Mouse (Mus musculus) MEL (cell line): Measurements from ENCODE around the gene Podxl. TPM values are rescaled to one million over a fixed set of nuclear protein-coding genes. Genes with fewer than 3 reads are reported as not detected.

Source experiments
- DNase-seq: peaks from one replicate; pipeline ENCODE4 v3.0.0; 2011; ENCODE audit warnings: low read depth, low spot score
- H3K27ac ChIP-seq: 2 replicates; pipeline ENCODE4 v1.5.1; 2012; ENCODE audit warnings: low read depth, mild to moderate bottlenecking, control low read depth, low read length, moderate library complexity; ENCODE audit not compliant: control insufficient read depth
- H3K27me3 ChIP-seq, 2 experiments: fragments of 150-350 bp in 1 of 2; sonication (generic) in 1 of 2; 2 replicates each; pipeline ENCODE4 v1.6.1; 2012; ENCODE audit warnings: low read length in 2 of 2, mild to moderate bottlenecking in 2 of 2, improper control_type of control experiment in 1 of 2, moderate library complexity in 1 of 2; ENCODE audit not compliant: insufficient read depth in 2 of 2, control insufficient read depth in 1 of 2
- H3K36me3 ChIP-seq, 2 experiments: 2 replicates each; pipeline ENCODE4 v1.6.1; 2012 to 2014; ENCODE audit warnings: low read length in 2 of 2, improper control_type of control experiment in 1 of 2, inconsistent platforms in 1 of 2, mild to moderate bottlenecking in 1 of 2; ENCODE audit not compliant: insufficient read depth in 2 of 2, control insufficient read depth in 1 of 2
- H3K4me1 ChIP-seq, 2 experiments: fragments of 150-350 bp in 1 of 2; sonication (generic) in 1 of 2; 2 replicates each; pipeline ENCODE4 v1.6.1; 2012; ENCODE audit warnings: low read length in 2 of 2, improper control_type of control experiment in 1 of 2, mild to moderate bottlenecking in 1 of 2; ENCODE audit not compliant: insufficient read depth in 2 of 2, control insufficient read depth in 1 of 2
- H3K4me3 ChIP-seq, 2 experiments: fragments of 150-350 bp in 1 of 2; sonication (generic) in 1 of 2; 2 replicates each; pipeline ENCODE4 v1.5.1; 2012; ENCODE audit warnings: low read depth in 2 of 2, low read length in 2 of 2, mild to moderate bottlenecking in 2 of 2, moderate library complexity in 2 of 2, control low read depth in 1 of 2, improper control_type of control experiment in 1 of 2; ENCODE audit not compliant: control insufficient read depth in 1 of 2, insufficient read depth in 1 of 2
- H3K79me2 ChIP-seq: 2 replicates; pipeline ENCODE4 v1.6.1; 2012; ENCODE audit warnings: mild to moderate bottlenecking, low read length, moderate library complexity; ENCODE audit not compliant: control insufficient read depth, poor library complexity, insufficient read depth
- H3K9ac ChIP-seq: 2 replicates; pipeline ENCODE4 v1.6.1; 2012; ENCODE audit warnings: low read depth, mild to moderate bottlenecking, control low read depth, low read length, moderate library complexity; ENCODE audit not compliant: control insufficient read depth, poor library complexity, severe bottlenecking
- H3K9me3 ChIP-seq: fragments of 150-350 bp; sonication (generic); replicated peaks from 2 replicates; pipeline ENCODE4 v1.6.1; 2012; ENCODE audit warnings: mild to moderate bottlenecking, low read length, improper control_type of control experiment, moderate library complexity; ENCODE audit not compliant: insufficient read depth
- BHLHE40 ChIP-seq: IDR thresholded peaks from 2 replicates; pipeline ENCODE4 v1.6.1; 2012; ENCODE audit warnings: low read depth, mild to moderate bottlenecking, inconsistent platforms, low read length, improper control_type of control experiment, borderline replicate concordance
- CHD1 ChIP-seq: IDR thresholded peaks from 2 replicates; pipeline ENCODE4 v1.6.1; 2012; ENCODE audit warnings: low read depth, mild to moderate bottlenecking, inconsistent platforms, low read length, improper control_type of control experiment
- E2F4 ChIP-seq: IDR thresholded peaks from 2 replicates; pipeline ENCODE4 v1.6.1; 2011; ENCODE audit warnings: low read depth, low read length, improper control_type of control experiment, borderline replicate concordance
- ELF1 ChIP-seq: IDR thresholded peaks from 2 replicates; pipeline ENCODE4 v1.6.1; 2014; ENCODE audit warnings: low read depth, mild to moderate bottlenecking, inconsistent platforms, low read length, improper control_type of control experiment, moderate library complexity
- ETS1 ChIP-seq: IDR thresholded peaks from 2 replicates; pipeline ENCODE4 v1.6.1; 2012; ENCODE audit warnings: low read depth, mild to moderate bottlenecking, inconsistent platforms, low read length, improper control_type of control experiment, moderate library complexity
- GATA1 ChIP-seq: IDR thresholded peaks from 2 replicates; pipeline ENCODE4 v1.6.1; 2011; ENCODE audit warnings: low read depth, low read length, improper control_type of control experiment
- JUND ChIP-seq: IDR thresholded peaks from 2 replicates; pipeline ENCODE4 v1.6.1; 2011; ENCODE audit warnings: low read depth, mild to moderate bottlenecking, improper control_type of control experiment, low read length
- KAT2A ChIP-seq: conservative IDR thresholded peaks from 2 replicates; pipeline ENCODE4 v1.6.1; 2012; ENCODE audit warnings: low read depth, low read length, improper control_type of control experiment, inconsistent platforms
- MAX ChIP-seq: IDR thresholded peaks from 2 replicates; pipeline ENCODE4 v1.6.1; 2011; ENCODE audit warnings: low read length, improper control_type of control experiment
- MAZ ChIP-seq: IDR thresholded peaks from 2 replicates; pipeline ENCODE4 v1.6.1; 2012; ENCODE audit warnings: low read depth, mild to moderate bottlenecking, inconsistent platforms, low read length, improper control_type of control experiment
- MXI1 ChIP-seq: IDR thresholded peaks from 2 replicates; pipeline ENCODE4 v1.6.1; 2011; ENCODE audit warnings: mild to moderate bottlenecking, low read depth, low read length, improper control_type of control experiment
- MYB ChIP-seq: IDR thresholded peaks from 2 replicates; pipeline ENCODE4 v1.6.1; 2011; ENCODE audit warnings: mild to moderate bottlenecking, low read depth, low read length, improper control_type of control experiment
- MYC ChIP-seq: IDR thresholded peaks from 2 replicates; pipeline ENCODE4 v1.6.1; 2011; ENCODE audit warnings: low read depth, mild to moderate bottlenecking, low read length, improper control_type of control experiment, moderate library complexity
- NRF1 ChIP-seq: IDR thresholded peaks from 2 replicates; pipeline ENCODE4 v1.6.1; 2014; ENCODE audit warnings: low read depth, mild to moderate bottlenecking, inconsistent platforms, low read length, improper control_type of control experiment, moderate library complexity; ENCODE audit not compliant: poor library complexity, insufficient read depth, severe bottlenecking
- POLR2AphosphoS2 ChIP-seq: IDR thresholded peaks from 2 replicates; pipeline ENCODE4 v1.6.1; 2011; ENCODE audit warnings: low read length, improper control_type of control experiment
- POLR2AphosphoS5 ChIP-seq: IDR thresholded peaks from 2 replicates; pipeline ENCODE4 v1.6.1; 2012; ENCODE audit warnings: low read depth, borderline replicate concordance, mild to moderate bottlenecking, inconsistent platforms, low read length, moderate library complexity, mixed read lengths
- RCOR1 ChIP-seq: IDR thresholded peaks from 2 replicates; pipeline ENCODE4 v1.6.1; 2012; ENCODE audit warnings: low read depth, mild to moderate bottlenecking, inconsistent platforms, low read length, improper control_type of control experiment
- SIN3A ChIP-seq: IDR thresholded peaks from 2 replicates; pipeline ENCODE4 v1.6.1; 2012; ENCODE audit warnings: low read length, improper control_type of control experiment, inconsistent platforms
- SMC3 ChIP-seq: IDR thresholded peaks from 2 replicates; pipeline ENCODE4 v1.6.1; 2011; ENCODE audit warnings: low read depth, low read length, improper control_type of control experiment
- USF1 ChIP-seq: IDR thresholded peaks from 2 replicates; pipeline ENCODE4 v1.6.1; 2014; ENCODE audit warnings: low read depth, mild to moderate bottlenecking, inconsistent platforms, low read length, improper control_type of control experiment, moderate library complexity
- ZC3H11A ChIP-seq: IDR thresholded peaks from 2 replicates; pipeline ENCODE4 v1.6.1; 2012; ENCODE audit warnings: low read depth, mild to moderate bottlenecking, inconsistent platforms, low read length, improper control_type of control experiment
- polyA plus RNA-seq, 2 experiments: library from polyadenylated mRNA; stranded (reverse) in 1 of 2; unstranded in 1 of 2; fragments of >175 nt in 1 of 2; fragments of >200 nt in 1 of 2; gene quantifications; 2 replicates each; pipeline versions ENCODE4 v1.2.1 to v1.2.4; 2012; ENCODE audit warnings: low replicate concordance in 2 of 2, low read depth in 1 of 2; ENCODE audit not compliant: insufficient read length in 2 of 2, insufficient read depth in 1 of 2, missing spikeins in 1 of 2
- total RNA-seq: library from RNA; depleted of rRNA; stranded (reverse); fragments of 300-350 nt; gene quantifications from 2 replicates; pipeline ENCODE4 v1.2.3, GENCODE M21; 2012

Gene Podxl
- total and polyA plus RNA-seq, 3 experiments = 19.1 to 40.8 TPM; not detected in 1

- no peaks in the 10 kb centered on the region for H3K27me3 ChIP-seq
- no peaks in the 10 kb centered on the region for H3K9me3 ChIP-seq
- H3K4me3 ChIP-seq = no peak overlapping the region
- H3K9ac ChIP-seq = no peak overlapping the region
- no peaks in the 10 kb centered on the region for H3K36me3 ChIP-seq
- DNase-seq = no peak
- H3K27ac ChIP-seq = no peak overlapping the region
- TF ChIP-seq MYB = no peak
- H3K79me2 ChIP-seq = peaks cover 13% of the 10 kb centered on the region
- peaks cover 0 to 10% of the 10 kb centered on the region in 2 experiments; a peak in 2 of 4 replicates for H3K4me1 ChIP-seq
Observed at GRCm38 (mm10) chr6:31560138-31560959, 3.4 kb downstream of the Podxl start.

GRCm38 (mm10) chr6:31556460-31557100 is 7.2 kb downstream of the Podxl start:
- 0 out of 2 replicates have a peak, but pooled peaks cover 2% of the 10 kb centered on the region for H3K79me2 ChIP-seq
- TF ChIP-seq USF1 (peak; percentile 60; the same call in 1 of the 2 replicates), ELF1 (no peak)
- no peak overlapping the region for H3K27ac ChIP-seq
- no peaks in the 10 kb centered on the region for H3K4me1 ChIP-seq
- no peaks in the 10 kb centered on the region for H3K27me3 ChIP-seq
- H3K9ac ChIP-seq = no peak overlapping the region
- no peak for DNase-seq
- H3K36me3 ChIP-seq = no peaks in the 10 kb centered on the region
- H3K9me3 ChIP-seq = no peaks in the 10 kb centered on the region
- no peak overlapping the region for H3K4me3 ChIP-seq

GRCm38 (mm10) chr6:31550876-31551532 is 12.8 kb downstream of the Podxl start:
- Histone ChIP-seq H3K79me2 (no peaks in the 10 kb centered on the region), H3K4me1 (no peaks in the 10 kb centered on the region), H3K9ac (no peak overlapping the region), H3K27ac (no peak overlapping the region), H3K36me3 (no peaks in the 10 kb centered on the region), H3K4me3 (no peak overlapping the region), H3K9me3 (no peaks in the 10 kb centered on the region), H3K27me3 (no peaks in the 10 kb centered on the region)
- no peak for DNase-seq
- TF ChIP-seq SIN3A (no peak), NRF1 (no peak), MAZ (no peak), SMC3 (no peak), KAT2A (no peak), ETS1 (no peak), BHLHE40 (no peak), MAX (no peak), POLR2AphosphoS2 (no peak), JUND (no peak), E2F4 (no peak), MYC (no peak), MXI1 (no peak), GATA1 (no peak), ZC3H11A (no peak), CHD1 (no peak), ELF1 (no peak), RCOR1 (no peak), POLR2AphosphoS5 (no peak)
